Mouse (Mus musculus): ENCODE results near the gene 1700023F06Rik. TPM values are rescaled to one million over a fixed set of nuclear protein-coding genes. Genes with fewer than 3 reads are reported as not detected.

The 1700023F06Rik gene
- not detected for total RNA-seq (2021)
- long read RNA-seq, experiment 1, result 0 reads
- long read RNA-seq, experiment 2, result 0 reads

- intact Hi-C loops (cut with DNase I), result no loop called here
- DNase-seq, result no peak
Observed at GRCm38 (mm10) chr11:103208458-103208857, at the start of gene 1700023F06Rik. TSS of gene 1700023F06Rik (minus strand) at chr11:103208558.

- no peak for DNase-seq
- intact Hi-C loops (cut with DNase I), result no loop called here
Observed at GRCm38 (mm10) chr11:103257938-103258481, 49.7 kb upstream of the 1700023F06Rik start.

- DNase-seq, result no peak
- intact Hi-C loops (cut with DNase I), result no loop called here
Observed at GRCm38 (mm10) chr11:103253605-103254004, 45.2 kb upstream of the 1700023F06Rik start.

GRCm38 (mm10) chr11:103252380-103252779 lies 44.0 kb upstream of the 1700023F06Rik start:
- intact Hi-C loops (cut with DNase I), result no loop called here
- DNase-seq, result no peak

- DNase-seq, result no peak
- intact Hi-C loops (cut with DNase I), result no loop called here
Observed at GRCm38 (mm10) chr11:103250324-103250723, 42.0 kb upstream of the 1700023F06Rik start.

GRCm38 (mm10) chr11:103249509-103249908 lies 41.2 kb upstream of the 1700023F06Rik start:
- intact Hi-C loops (cut with DNase I), result no loop called here
- DNase-seq, result no peak

- DNase-seq, result no peak
- intact Hi-C loops (cut with DNase I), result no loop called here
Observed at GRCm38 (mm10) chr11:103248837-103249236, 40.5 kb upstream of the 1700023F06Rik start.

GRCm38 (mm10) chr11:103247504-103248177 lies 39.3 kb upstream of the 1700023F06Rik start:
- DNase-seq, result peak; percentile 82 to 89
- intact Hi-C loops (cut with DNase I), result no loop called here

- intact Hi-C loops (cut with DNase I), result no loop called here
- no peak for DNase-seq
Observed at GRCm38 (mm10) chr11:103246731-103247290, 38.5 kb upstream of the 1700023F06Rik start.

GRCm38 (mm10) chr11:103246081-103246730 lies 37.8 kb upstream of the 1700023F06Rik start:
- peak; percentile 55 to 65 for DNase-seq
- intact Hi-C loops (cut with DNase I), result no loop called here

GRCm38 (mm10) chr11:103244856-103245255 lies 36.5 kb upstream of the 1700023F06Rik start:
- no peak for DNase-seq
- intact Hi-C loops (cut with DNase I), result no loop called here

- DNase-seq, result peak in 1 of 2 experiments; percentile 46
Observed at GRCm38 (mm10) chr11:103240740-103241139, 32.4 kb upstream of the 1700023F06Rik start.

GRCm38 (mm10) chr11:103237757-103238156 lies 29.4 kb upstream of the 1700023F06Rik start:
- intact Hi-C loops (cut with DNase I), result no loop called here

More at GRCm38 (mm10) chr11:103240740-103241139, 32.4 kb upstream of the 1700023F06Rik start:
- intact Hi-C loops (cut with DNase I), result no loop called here

GRCm38 (mm10) chr11:103236903-103237302 lies 28.5 kb upstream of the 1700023F06Rik start:
- intact Hi-C loops (cut with DNase I), result no loop called here

More at GRCm38 (mm10) chr11:103237757-103238156, 29.4 kb upstream of the 1700023F06Rik start:
- no peak for DNase-seq

GRCm38 (mm10) chr11:103236431-103236830 lies 28.1 kb upstream of the 1700023F06Rik start:
- intact Hi-C loops (cut with DNase I), result no loop called here
- DNase-seq, result no peak

More at GRCm38 (mm10) chr11:103236903-103237302, 28.5 kb upstream of the 1700023F06Rik start:
- DNase-seq, result no peak

GRCm38 (mm10) chr11:103235702-103236101 lies 27.3 kb upstream of the 1700023F06Rik start:
- intact Hi-C loops (cut with DNase I), result no loop called here
- peak; percentile 42 to 55 for DNase-seq

GRCm38 (mm10) chr11:103234447-103234846 lies 26.1 kb upstream of the 1700023F06Rik start:
- no peak for DNase-seq
- intact Hi-C loops (cut with DNase I), result loop anchor here (5.0 kb wide), 2 partner anchors 67 to 173 kb away; no protein-coding TSS in a partner anchor

- peak; percentile 88 to 90 for DNase-seq
- intact Hi-C loops (cut with DNase I), result loop anchor here (1.0 to 5.0 kb wide), 4 partner anchors 40 to 174 kb away; no protein-coding TSS in a partner anchor
Observed at GRCm38 (mm10) chr11:103232966-103233365, 24.6 kb upstream of the 1700023F06Rik start.

GRCm38 (mm10) chr11:103231367-103231766 lies 23.0 kb upstream of the 1700023F06Rik start:
- DNase-seq, result no peak
- intact Hi-C loops (cut with DNase I), result loop anchor here (5.0 kb wide), 2 partner anchors 64 to 176 kb away; no protein-coding TSS in a partner anchor

GRCm38 (mm10) chr11:103230626-103231025 lies 22.3 kb upstream of the 1700023F06Rik start:
- intact Hi-C loops (cut with DNase I), result loop anchor here (5.0 kb wide), 2 partner anchors 63 to 177 kb away; no protein-coding TSS in a partner anchor
- peak; percentile 42 to 54 for DNase-seq
